Mouse (Mus musculus) urinary bladder, postnatal 36 days (tissue): ENCODE results near the gene Pilrb2.

Source experiments
- DNase-seq, 2 experiments: peaks; one replicate each; pipeline ENCODE4 v3.0.0; 2022; ENCODE audit warnings: low spot score in 2 of 2, mixed read lengths in 1 of 2

The Pilrb2 gene

GRCm38 (mm10) chr5:137833500-137833899 is 38.1 kb downstream of the Pilrb2 start:
- no peak for DNase-seq

- no peak for DNase-seq
These were observed 40.1 kb downstream of the Pilrb2 start for GRCm38 (mm10) chr5:137831506-137831905.

- no peak for DNase-seq
These were observed 40.5 kb downstream of the Pilrb2 start for GRCm38 (mm10) chr5:137831106-137831505.

- no peak for DNase-seq
These were observed 41.4 kb downstream of the Pilrb2 start for GRCm38 (mm10) chr5:137830238-137830637.

GRCm38 (mm10) chr5:137828694-137829093 is 42.9 kb downstream of the Pilrb2 start:
- DNase-seq = no peak

- DNase-seq = no peak
These were observed 45.2 kb downstream of the Pilrb2 start for GRCm38 (mm10) chr5:137826421-137826820.

- DNase-seq = no peak
These were observed 45.6 kb downstream of the Pilrb2 start for GRCm38 (mm10) chr5:137825971-137826370.

GRCm38 (mm10) chr5:137825030-137825429 is 46.6 kb downstream of the Pilrb2 start:
- no peak for DNase-seq

GRCm38 (mm10) chr5:137823455-137824045 is 48.1 kb downstream of the Pilrb2 start:
- no peak for DNase-seq

GRCm38 (mm10) chr5:137822602-137823001 is 49.0 kb downstream of the Pilrb2 start:
- no peak for DNase-seq

GRCm38 (mm10) chr5:137822126-137822525 is 49.5 kb downstream of the Pilrb2 start:
- no peak for DNase-seq

- no peak for DNase-seq
These were observed 54.0 kb downstream of the Pilrb2 start for GRCm38 (mm10) chr5:137817466-137818222.
